1 mouse cellular context compared by ENCODE assay signal in genomic region chr9:108808163-108808665, GRCm38 (mm10).
TF ChIP-seq lines count a peak whose summit lies in the region.

Gene Nckipsd (plus strand): TSS chr9:108808368.

TF ChIP-seq in CH12.LX, 34 proteins besides CTCF, POLR2A, EP300 and RAD21 (continued from another document):
- peak; percentile 65; the same call in 1 of the 2 replicates for TF ChIP-seq NELFE (IDR thresholded peaks at IDR 0.05; ENCODE audit: low read depth, low read length)
- no peak for TF ChIP-seq UBTF (IDR thresholded peaks at IDR 0.05; ENCODE audit: low read depth, low read length)
- TF ChIP-seq E2F4 (IDR thresholded peaks at IDR 0.05; ENCODE audit: insufficient replicate concordance, low read depth, low read length), result no peak
- TF ChIP-seq MAFK (IDR thresholded peaks at IDR 0.05; ENCODE audit: insufficient replicate concordance, low read length), result no peak
- TF ChIP-seq JUND (conservative IDR thresholded peaks at IDR 0.05; ENCODE audit: low read depth, low read length), result no peak
